Mouse (Mus musculus): ENCODE measurements around the gene C1qtnf3.
"Not testable (repeated sequence)": the region's sequence is repeated elsewhere in the genome, so short reads cannot be mapped to it uniquely, and the experiment has no call there.

The C1qtnf3 gene

DNA sequence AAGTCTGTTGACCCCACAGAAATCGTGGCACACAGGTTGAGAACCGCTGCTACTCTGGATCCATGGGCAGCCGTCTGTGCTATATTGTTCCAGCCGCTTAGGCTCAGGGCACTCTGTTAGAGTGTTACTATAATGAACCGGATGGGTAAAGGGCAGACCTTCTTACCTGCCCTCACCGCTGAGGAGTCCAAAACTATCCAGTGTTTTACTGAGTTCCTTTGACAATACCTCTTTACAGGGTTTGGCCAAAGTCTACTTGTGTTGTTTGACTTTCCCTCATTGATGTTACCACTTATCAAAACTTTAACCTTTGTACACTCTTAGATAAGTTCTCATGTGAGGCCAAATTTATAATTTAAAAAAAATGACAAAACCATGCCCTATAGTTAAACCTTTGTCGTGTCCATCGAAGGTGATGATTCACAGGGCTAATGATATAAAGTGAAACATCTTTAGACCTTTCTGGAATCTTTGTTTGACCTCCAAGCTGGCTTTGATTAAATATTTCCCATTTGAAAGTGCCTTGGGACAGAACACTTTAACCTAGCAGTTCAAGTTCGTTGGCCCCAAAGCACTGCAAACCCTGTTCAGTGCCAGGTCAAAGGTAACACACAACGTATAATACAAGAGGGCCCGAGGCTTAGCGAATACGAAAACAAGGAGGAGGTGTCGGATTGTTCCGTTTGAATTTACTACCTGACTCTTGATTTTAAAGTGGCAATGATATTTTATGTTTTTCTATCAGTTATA is 7.3 kb downstream of the C1qtnf3 start:
- DNase-seq (ENCODE audit: low spot score) = no peak

DNA sequence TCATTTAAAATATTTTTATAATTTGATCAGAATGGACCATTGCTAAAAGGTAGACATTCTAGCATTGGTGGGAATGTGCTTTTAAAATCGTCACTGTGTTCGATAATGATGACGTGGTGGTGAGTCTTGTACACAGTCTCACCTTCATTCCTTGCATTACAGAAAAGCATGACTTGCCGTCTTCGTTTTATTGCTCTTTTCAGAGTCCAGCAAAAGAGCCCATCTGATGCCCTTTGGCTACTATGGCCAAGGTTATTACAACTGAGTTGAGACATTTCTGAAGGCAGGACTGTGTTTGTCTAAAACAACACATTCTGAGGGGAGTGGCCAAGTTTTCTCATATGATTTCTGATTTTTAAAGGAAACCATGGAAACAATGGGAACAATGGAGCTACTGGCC is 8.1 kb downstream of the C1qtnf3 start:
- DNase-seq (ENCODE audit: low spot score) = no peak

DNA sequence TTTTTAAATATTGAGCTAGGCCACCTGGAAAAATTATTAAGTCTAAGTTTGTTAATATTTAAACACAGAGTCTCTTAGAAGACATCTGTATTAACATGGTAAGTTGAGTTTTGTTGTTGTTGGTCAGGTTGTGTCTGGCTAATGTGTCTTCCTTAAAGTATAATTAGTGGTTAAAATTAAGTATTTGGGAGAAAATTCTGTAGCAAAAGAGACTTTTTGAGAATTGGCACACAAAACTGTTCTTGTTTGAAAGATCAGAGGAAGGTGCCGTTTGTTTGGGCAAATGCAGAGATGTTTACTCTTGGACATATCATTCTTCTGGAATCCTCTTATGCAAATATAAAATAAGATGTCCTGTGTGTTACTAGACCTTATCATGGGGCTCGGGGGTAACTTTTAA is 10.5 kb downstream of the C1qtnf3 start:
- no peak for DNase-seq (ENCODE audit: low spot score)

DNA sequence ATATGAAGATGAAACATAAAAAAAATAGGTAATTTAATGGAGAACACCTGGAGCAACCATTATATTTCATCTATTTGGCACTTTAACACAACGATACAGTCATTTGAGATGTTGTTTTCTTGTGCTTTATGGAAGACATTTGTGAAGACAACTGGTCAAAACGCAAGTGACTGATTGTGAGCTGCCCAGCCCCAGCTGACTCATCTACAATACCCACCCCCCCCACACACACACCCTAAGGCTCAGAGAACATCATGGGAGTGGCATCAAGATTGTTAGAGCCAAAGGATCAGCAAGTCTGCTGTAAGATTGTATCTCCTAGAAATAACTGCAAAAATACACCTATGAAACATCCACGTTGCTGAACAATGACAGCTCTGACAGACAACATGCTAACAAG is 17.3 kb downstream of the C1qtnf3 start:
- no peak for DNase-seq (ENCODE audit: low spot score)

DNA sequence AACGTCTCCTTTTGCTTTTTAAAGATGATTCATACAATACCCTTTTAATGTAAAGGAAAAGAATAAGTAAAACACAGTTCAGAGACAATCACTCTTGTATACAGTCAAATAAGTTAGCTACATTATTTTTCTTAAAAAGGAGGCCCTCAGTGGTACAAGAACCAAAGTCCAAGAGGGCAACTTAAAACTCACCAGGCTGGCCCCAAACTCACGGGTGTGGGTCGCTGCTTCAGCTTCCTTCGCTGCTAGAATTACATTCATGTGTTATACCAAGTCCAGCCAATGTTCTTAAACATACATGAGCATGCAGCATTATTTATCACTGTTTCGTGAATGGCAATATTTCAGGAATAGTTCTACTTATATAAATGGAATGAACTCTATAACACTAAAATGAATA is 18.6 kb downstream of the C1qtnf3 start:
- no peak for DNase-seq (ENCODE audit: low spot score)

DNA sequence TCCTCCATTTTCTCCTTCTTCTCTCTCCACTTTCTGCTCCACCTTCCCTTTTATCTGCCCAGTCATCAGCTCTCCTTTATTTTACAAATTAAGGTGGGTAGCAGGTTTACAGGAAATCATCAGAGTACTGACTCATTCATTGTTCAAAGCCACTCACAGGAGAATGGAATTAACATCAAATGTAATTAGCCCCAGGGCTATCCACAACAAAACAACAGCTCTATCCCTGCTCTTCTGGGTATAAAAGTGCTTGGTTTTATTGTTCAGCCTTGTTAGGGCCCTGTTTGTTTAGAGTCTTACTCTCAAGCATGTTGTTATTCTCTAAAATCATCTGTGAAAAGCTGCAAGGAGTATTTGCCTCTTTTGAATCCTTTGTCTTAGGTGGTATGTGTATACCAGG is 25.0 kb downstream of the C1qtnf3 start:
- no peak for DNase-seq (ENCODE audit: low spot score)

DNA sequence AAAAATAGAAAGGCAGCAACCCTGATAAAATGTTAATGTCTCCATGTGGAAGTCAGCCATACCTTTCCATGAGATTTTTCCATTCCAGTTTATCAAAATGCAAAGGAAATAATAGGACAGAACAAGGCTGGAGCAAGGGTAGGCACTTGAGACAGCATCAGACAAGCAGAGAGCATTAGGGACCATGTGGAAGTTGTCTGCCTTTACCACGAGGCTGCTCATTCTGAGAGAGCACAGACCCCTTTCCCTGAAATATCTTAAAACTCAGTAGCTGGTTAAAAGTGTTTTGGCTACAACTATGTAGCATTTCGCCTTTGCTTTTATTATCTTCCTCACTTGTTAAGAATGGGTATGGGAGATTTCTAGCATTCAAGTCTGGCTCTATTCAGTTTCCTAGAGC is 28.6 kb downstream of the C1qtnf3 start:
- no peak for DNase-seq (ENCODE audit: low spot score)

DNA sequence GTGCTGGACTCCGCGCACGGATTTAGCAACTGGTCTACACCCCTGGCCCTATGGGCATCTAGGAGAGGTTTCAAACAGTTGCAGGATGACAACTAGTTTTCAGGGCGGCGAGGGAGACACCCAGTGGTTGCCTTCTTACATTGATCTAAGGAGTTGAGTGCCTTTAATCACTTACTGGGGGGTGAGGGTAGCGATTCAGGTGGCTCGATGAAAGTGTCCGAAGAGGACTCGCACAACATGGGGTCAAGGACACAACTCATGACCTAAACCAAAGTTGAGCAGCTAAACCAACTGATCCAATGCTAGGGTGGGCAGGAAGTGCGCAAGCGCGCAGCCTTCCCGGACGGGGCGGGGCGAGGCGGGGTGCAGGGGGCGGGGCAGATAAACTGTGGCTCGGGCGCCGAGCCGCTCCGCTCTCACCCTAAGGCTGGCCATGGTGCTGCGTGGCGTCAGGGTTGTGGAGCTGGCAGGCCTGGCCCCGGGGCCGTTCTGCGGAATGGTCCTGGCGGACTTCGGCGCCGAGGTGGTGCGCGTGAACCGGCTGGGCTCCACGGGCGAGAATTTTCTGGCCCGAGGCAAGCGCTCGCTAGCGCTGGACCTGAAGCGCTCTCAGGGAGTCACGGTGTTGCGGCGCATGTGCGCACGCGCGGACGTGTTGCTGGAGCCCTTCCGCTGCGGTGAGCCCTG is 29.4 kb downstream of the C1qtnf3 start, which contains the start of gene Amacr:
Gene Amacr (plus strand): TSS at position 380 of the 687 bp plus-strand sequence.
- DNase-seq (ENCODE audit: low spot score) = peak; percentile 47

DNA sequence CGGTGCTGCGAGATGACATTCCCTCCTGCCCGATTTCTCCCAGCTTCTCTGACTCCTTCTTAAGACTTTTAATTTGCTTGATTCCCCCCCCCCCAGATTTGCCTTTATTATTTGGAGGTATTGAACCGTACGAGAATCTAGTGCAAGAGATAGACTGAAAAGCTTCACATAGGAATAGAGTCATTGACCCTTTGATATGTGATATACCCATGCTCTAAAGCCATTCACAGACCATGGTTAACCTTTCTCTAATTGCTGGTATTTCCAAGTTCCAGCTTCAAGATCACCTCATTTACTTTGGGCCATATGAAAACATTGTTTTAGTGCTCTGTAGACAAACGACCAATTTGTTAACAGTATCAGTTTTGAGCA is 29.9 kb downstream of the C1qtnf3 start:
- no peak for DNase-seq (ENCODE audit: low spot score)

DNA sequence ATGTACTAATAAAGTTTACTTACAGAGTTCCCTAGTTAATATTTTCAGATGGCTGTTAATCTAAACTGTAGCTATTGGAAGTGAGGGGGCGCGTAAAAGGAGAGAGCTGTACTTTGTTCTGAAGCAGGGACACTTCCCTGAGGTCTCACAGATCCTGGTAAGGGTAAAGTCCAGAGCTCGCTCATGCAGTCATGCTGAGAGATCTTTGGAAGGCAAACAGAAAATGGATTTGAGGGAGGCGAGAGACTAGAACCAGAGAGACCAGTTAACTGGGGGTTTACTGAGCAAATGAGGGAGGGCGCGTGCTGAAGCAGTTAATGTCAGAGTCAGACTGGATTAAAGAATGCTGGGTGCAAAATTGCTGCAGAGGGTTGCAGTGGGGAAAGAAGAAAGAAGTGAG is 33.6 kb downstream of the C1qtnf3 start:
- DNase-seq (ENCODE audit: low spot score) = no peak

DNA sequence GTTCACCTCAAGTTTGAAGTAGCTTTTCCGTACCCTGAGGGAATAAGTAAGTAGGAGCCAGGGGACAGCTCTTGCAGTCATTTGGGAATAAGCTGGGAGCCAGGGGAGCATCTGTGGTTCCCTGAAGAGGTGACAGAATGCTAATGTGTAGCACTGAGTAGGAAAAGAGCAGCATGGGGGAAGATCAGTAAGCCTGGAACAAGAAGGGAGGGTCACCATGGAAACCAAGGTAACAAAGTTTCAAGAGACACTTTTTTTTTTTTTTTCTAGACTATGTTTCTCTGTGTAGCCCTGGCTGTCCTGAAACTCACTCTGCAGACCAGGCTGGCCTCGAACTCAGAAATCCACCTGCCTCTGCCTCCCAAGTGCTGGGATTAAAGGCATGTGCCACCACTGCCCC is 34.3 kb downstream of the C1qtnf3 start:
- not testable (repeated sequence) for DNase-seq (ENCODE audit: low spot score)

DNA sequence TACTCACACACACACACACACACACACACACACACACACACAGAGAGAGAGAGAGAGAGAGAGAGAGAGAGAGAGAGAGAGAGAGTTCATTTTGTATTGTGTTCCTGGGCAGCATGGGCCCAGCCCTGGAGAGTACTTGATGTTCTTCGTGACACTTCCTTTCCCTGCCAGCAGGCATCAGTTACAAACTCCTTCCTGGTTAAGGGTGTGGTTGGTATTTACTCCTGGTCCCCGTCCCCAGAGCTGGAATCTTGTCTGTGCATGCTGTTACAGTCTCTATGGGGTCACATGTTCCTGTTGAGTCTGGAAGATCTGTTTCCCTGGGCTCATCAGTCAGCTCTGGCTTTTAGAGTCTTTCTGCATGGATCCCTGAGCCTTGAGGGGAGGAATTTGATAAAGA is 38.3 kb downstream of the C1qtnf3 start:
- no peak for DNase-seq (ENCODE audit: low spot score)

DNA sequence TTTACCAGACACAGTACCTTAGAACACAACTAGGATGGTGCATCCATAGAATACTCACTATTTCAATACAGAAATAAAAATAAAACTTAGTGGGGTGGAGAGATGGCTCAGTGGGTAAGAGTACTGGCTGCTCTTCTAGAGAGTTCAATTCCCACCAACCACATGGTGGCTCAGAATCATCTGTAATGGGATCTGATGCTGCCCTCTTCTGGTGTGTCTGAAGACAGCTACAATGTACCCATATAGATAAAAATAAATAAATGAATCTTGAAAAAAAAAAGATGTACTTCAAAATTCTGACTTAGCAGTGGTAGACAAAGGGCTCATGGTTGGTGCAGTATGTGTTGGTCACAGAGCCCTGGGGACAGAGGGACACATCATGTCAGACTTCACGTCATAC is 39.4 kb downstream of the C1qtnf3 start:
- DNase-seq (ENCODE audit: low spot score) = no peak

DNA sequence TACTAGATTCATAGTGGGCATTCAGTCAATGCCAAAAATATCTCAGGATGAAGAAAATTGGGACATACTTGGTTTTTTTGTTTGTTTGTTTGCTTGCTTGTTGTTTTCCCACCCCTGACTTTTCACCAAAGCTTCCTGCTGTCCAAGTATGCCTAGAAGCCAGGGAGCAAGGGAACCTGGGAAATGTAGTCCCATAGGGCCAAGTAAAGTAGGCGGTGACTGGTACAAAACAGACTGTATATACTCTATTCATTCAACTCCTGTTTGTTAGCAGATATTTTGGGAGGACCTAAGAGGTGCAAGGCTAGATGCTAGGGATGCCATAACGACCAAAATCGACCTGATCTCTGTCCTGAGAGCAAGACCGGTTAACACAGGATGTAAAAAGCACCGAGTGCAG is 47.7 kb downstream of the C1qtnf3 start:
- DNase-seq (ENCODE audit: low spot score) = no peak

DNA sequence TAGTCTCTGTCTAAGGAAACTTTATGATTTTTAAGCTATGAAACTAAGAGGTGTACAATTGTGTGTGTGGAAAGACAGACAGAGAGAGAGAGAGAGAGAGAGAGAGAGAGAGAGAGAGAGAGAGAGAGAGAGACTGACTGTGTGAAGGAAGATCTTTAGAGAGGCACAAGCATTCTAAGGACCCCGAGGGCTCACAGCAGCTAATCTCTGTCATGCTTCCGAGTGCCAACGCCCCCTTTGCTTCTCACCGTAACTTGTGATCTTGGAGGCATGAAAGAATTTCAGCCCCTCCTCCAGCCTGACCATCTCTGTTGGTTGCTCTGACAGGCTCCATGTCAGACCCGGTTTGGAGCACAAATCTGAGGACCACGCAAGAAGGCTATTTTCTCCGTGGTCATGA is 48.3 kb downstream of the C1qtnf3 start, which contains the start of gene Slc45a2:
Gene Slc45a2 (plus strand): TSS at position 301 of the 400 bp plus-strand sequence.
- no peak for DNase-seq (ENCODE audit: low spot score)

DNA sequence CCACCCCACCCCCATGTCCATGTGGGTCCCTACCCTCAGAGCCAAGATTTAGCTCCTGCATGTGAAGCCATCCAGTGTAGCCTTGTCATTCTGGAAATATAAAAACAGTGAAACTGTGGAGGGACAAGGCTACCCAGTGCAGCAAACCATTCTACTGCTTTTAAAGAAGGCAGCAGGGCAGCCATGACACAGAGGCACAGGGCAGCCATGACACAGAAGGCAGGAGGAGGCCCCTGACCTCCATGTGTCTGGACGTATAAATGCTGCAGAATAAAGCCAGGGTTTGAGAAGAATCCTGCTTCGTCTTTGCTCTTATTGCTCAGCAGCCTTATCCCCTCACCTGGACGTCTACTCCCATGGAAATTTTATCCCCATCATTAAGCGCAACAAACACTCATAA is 51.7 kb downstream of the C1qtnf3 start:
- DNase-seq (ENCODE audit: low spot score) = no peak

DNA sequence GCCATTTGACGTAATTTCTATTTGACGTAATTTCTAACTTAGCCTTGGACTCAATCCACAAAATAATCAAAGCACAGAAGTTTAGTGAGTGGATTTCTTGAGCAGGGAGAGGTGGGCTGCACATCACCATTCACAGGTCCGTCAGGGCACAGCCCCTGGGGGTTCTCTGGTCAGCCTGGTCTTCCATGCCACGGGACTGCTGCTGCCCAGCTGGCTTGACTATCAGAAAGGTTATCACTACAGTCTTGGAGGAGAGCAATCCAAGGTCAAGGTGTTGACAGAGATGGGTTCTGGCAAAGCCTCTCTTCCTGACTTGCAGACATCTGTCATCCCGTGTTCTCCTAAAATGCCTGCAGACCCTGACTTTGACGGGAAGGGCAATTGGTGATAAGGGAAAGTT is 52.5 kb downstream of the C1qtnf3 start:
- DNase-seq (ENCODE audit: low spot score) = no peak

DNA sequence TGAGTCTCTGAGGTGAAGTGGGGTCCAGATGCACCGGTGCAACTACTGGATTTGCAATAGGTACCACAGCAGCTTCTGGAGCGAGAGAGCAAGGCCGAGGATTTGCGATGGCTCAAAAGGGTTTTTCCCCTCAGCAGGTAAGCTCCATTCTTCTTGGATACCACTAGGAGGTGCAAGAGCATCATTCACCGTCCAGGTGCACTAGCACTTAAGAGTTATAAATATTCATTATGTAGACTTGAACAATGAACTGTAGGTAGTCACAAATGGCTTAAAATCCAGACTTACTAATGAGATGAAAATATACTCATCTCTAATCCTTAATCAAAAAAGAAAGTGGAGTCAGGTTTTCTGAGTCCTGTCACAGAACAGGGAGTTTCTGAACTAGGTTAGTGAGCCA is 56.6 kb downstream of the C1qtnf3 start:
- no peak for DNase-seq (ENCODE audit: low spot score)

DNA sequence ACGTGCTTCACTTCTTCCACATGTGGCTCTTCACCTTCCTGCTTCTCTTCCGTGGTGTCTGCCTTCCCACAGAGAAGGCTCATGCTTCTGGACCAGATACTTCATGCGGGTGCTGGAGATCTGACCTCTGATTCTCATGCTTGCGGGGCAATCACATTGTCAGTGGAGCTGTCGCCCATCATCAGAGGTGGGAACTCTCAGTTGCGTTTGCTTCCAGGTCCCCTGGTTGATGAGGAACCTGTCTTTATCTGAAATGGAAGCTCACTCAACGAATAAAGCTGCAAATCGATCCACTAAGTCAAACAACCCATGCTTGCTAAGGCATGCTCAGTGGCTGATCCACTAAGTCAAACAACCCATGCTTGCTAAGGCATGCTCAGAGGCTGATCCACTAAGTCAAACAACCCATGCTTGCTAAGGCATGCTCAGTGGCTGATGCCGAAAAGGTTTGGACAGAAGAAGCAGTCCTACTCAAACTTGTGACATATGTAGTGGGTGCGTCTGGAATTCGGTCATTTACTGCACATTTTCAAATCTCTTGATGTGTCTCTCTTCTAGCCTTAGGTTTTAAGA is 58.9 kb downstream of the C1qtnf3 start:
- DNase-seq (ENCODE audit: low spot score) = no peak

DNA sequence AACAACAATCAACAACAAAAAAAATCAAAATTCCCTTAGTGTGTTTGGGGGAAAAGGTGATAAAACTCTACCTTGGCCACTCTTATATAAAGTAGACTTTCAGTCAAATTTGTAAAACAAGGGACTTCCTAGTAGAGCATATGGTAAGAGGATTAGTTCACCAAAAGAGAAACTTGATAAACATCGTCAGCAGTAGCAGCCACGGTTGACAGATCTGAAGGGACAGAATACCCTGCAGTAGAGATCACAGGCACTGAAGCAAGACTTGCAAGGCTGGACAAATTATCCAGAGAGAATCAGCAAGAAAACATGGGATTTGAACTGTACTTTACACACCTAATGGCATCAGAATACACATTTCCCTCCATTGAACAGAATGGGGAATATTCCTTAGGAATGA is 62.8 kb downstream of the C1qtnf3 start:
- no peak for DNase-seq (ENCODE audit: low spot score)

DNA sequence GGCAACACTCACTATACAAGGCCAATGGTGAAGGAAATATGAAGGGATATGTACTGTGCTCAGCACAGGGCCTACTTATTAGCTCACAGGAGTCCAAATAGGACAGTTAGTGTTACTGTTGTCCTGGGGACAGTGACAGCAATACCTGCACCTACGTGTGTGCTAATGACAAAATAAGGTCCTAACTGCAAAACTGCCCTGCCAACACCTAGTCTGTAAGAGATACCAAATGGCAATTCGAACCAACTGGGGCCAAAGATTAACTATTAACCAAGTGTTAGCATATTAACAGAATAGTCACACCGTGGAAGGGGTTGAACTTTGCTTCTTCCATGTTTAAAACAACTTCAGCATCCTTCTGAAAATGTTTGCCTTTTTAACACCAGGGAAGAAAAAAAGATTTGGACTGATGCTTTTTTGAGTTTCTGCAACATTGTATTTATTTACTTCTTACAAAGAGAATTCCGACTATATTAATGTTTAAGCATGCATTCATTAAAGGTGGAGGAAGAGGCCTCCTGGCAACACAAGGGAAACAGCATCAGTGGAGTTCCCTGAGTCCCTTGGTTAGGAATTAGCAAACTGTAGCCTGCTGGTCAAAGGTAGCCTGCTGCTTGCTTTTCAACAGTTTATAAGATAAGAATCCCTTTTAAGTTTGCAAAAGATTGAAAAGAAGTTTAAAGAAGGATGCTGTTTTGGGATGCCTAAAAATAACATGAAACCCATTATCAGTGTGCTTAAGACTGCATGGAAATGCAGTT is 74.8 kb downstream of the C1qtnf3 start:
- DNase-seq (ENCODE audit: low spot score) = no peak

Measured in urinary bladder, postnatal 10 days (tissue).